Mouse (Mus musculus): Measurements from ENCODE around the gene Tdrkh. TPM values are rescaled to one million over a fixed set of nuclear protein-coding genes. Genes with fewer than 3 reads are reported as not detected.

Tdrkh gene
- polyA plus RNA-seq, 1 experiment from 2014 or later = 45.8 TPM

GRCm38 (mm10) chr3:94478591-94479169 is 65.6 kb downstream of the Tdrkh start:
- ATAC-seq (ENCODE audit: low FRiP score) (peak; percentile 12), DNase-seq (ENCODE audit: low spot score) (no peak)
- Histone ChIP-seq H3K36me3 (replicated peaks; ENCODE audit: control insufficient read depth, insufficient read depth) (peaks cover 24% of the 10 kb centered on the region), H3K27me3 (ENCODE audit: control insufficient read depth, insufficient read depth, low read length) (no peaks in the 10 kb centered on the region), H3K4me1 (replicated peaks; ENCODE audit: control insufficient read depth, insufficient read depth, low read length) (peaks cover 54% of the 10 kb centered on the region), H3K4me2 (replicated peaks) (peak overlapping the region; percentile 74), H3K4me3 (replicated peaks; ENCODE audit: low read length) (peak overlapping the region; percentile 77), H3K9me3 (ENCODE audit: control insufficient read depth, low read length) (no peaks in the 10 kb centered on the region), H3K9ac (peak overlapping the region; percentile 97), H3K27ac (peak overlapping the region; percentile 95)
- WGBS = 2% methylated on average over 9 of the region's 9 CpGs

GRCm38 (mm10) chr3:94479564-94479963 is 66.5 kb downstream of the Tdrkh start:
- 7% methylated on average over 11 of the region's 11 CpGs for WGBS
- H3K27ac ChIP-seq = peak overlapping the region; percentile 95

GRCm38 (mm10) chr3:94480291-94480884 is 67.3 kb downstream of the Tdrkh start, which contains the start of gene Riiad1:
Riiad1 (minus strand) TSS chr3:94480341.
- H3K9ac ChIP-seq = peak within 1 kb of the TSS; percentile 97
- peak within 1 kb of the TSS; percentile 74 for H3K4me2 ChIP-seq (replicated peaks)
- ATAC-seq (ENCODE audit: low FRiP score) (no peak), DNase-seq (ENCODE audit: low spot score) (no peak)
- H3K27ac ChIP-seq = peak within 1 kb of the TSS; percentile 95
- H3K27me3 ChIP-seq (ENCODE audit: control insufficient read depth, insufficient read depth, low read length) = no peaks in the 10 kb centered on the region
- peaks cover 35% of the 10 kb centered on the region for H3K36me3 ChIP-seq (replicated peaks; ENCODE audit: control insufficient read depth, insufficient read depth)
- peak within 1 kb of the TSS; percentile 77 for H3K4me3 ChIP-seq (replicated peaks; ENCODE audit: low read length)
- no peaks in the 10 kb centered on the region for H3K9me3 ChIP-seq (ENCODE audit: control insufficient read depth, low read length)
- peaks cover 71% of the 10 kb centered on the region for H3K4me1 ChIP-seq (replicated peaks; ENCODE audit: control insufficient read depth, insufficient read depth, low read length)
- 10% methylated on average over 16 of the region's 16 CpGs for WGBS

More at GRCm38 (mm10) chr3:94479564-94479963, 66.5 kb downstream of the Tdrkh start:
- ATAC-seq (ENCODE audit: low FRiP score) = no peak
- peak; percentile 37 for DNase-seq (ENCODE audit: low spot score)
- H3K4me3 ChIP-seq (replicated peaks; ENCODE audit: low read length) = peak overlapping the region; percentile 77
- peaks cover 27% of the 10 kb centered on the region for H3K36me3 ChIP-seq (replicated peaks; ENCODE audit: control insufficient read depth, insufficient read depth)
- no peaks in the 10 kb centered on the region for H3K27me3 ChIP-seq (ENCODE audit: control insufficient read depth, insufficient read depth, low read length)
- peak overlapping the region; percentile 97 for H3K9ac ChIP-seq
- no peaks in the 10 kb centered on the region for H3K9me3 ChIP-seq (ENCODE audit: control insufficient read depth, low read length)
- H3K4me2 ChIP-seq (replicated peaks) = peak overlapping the region; percentile 74
- H3K4me1 ChIP-seq (replicated peaks; ENCODE audit: control insufficient read depth, insufficient read depth, low read length) = peaks cover 62% of the 10 kb centered on the region

GRCm38 (mm10) chr3:94481429-94481828 is 68.4 kb downstream of the Tdrkh start:
- H3K4me3 ChIP-seq (replicated peaks; ENCODE audit: low read length) = no peak overlapping the region
- H3K9me3 ChIP-seq (ENCODE audit: control insufficient read depth, low read length) = no peaks in the 10 kb centered on the region
- peak overlapping the region; percentile 74; the same call in 1 of the 2 replicates for H3K4me2 ChIP-seq (replicated peaks)
- no peak for DNase-seq (ENCODE audit: low spot score)
- H3K27me3 ChIP-seq (ENCODE audit: control insufficient read depth, insufficient read depth, low read length) = no peaks in the 10 kb centered on the region
- peaks cover 46% of the 10 kb centered on the region for H3K36me3 ChIP-seq (replicated peaks; ENCODE audit: control insufficient read depth, insufficient read depth)
- H3K4me1 ChIP-seq (replicated peaks; ENCODE audit: control insufficient read depth, insufficient read depth, low read length) = peaks cover 80% of the 10 kb centered on the region
- 69% methylated on average over 4 of the region's 4 CpGs for WGBS
- H3K9ac ChIP-seq = no peak overlapping the region
- no peak overlapping the region for H3K27ac ChIP-seq
- no peak for ATAC-seq (ENCODE audit: low FRiP score)

- ATAC-seq (ENCODE audit: low FRiP score) (no peak), DNase-seq (ENCODE audit: low spot score) (no peak)
- Histone ChIP-seq H3K4me1 (replicated peaks; ENCODE audit: control insufficient read depth, insufficient read depth, low read length) (peaks cover 72% of the 10 kb centered on the region), H3K27ac (peak overlapping the region; percentile 90), H3K9me3 (ENCODE audit: control insufficient read depth, low read length) (no peaks in the 10 kb centered on the region), H3K27me3 (ENCODE audit: control insufficient read depth, insufficient read depth, low read length) (no peaks in the 10 kb centered on the region), H3K4me2 (replicated peaks) (peak overlapping the region; percentile 50), H3K9ac (peak overlapping the region; percentile 56; the same call in 1 of the 2 replicates), H3K36me3 (replicated peaks; ENCODE audit: control insufficient read depth, insufficient read depth) (peaks cover 60% of the 10 kb centered on the region), H3K4me3 (replicated peaks; ENCODE audit: low read length) (no peak overlapping the region)
- WGBS = 81% methylated on average over 17 of the region's 17 CpGs
Observed at GRCm38 (mm10) chr3:94482764-94483385, 69.8 kb downstream of the Tdrkh start.

- ATAC-seq (ENCODE audit: low FRiP score) = peak; percentile 89
- peak overlapping the region; percentile 50 for H3K4me2 ChIP-seq (replicated peaks)
- H3K27me3 ChIP-seq (ENCODE audit: control insufficient read depth, insufficient read depth, low read length) = no peaks in the 10 kb centered on the region
- peak overlapping the region; percentile 56 for H3K9ac ChIP-seq
- peak overlapping the region; percentile 17 for H3K4me3 ChIP-seq (replicated peaks; ENCODE audit: low read length)
- 6% methylated on average over 20 of the region's 20 CpGs for WGBS
- peaks cover 72% of the 10 kb centered on the region for H3K4me1 ChIP-seq (replicated peaks; ENCODE audit: control insufficient read depth, insufficient read depth, low read length)
- no peaks in the 10 kb centered on the region for H3K9me3 ChIP-seq (ENCODE audit: control insufficient read depth, low read length)
- peak overlapping the region; percentile 90 for H3K27ac ChIP-seq
- peaks cover 71% of the 10 kb centered on the region for H3K36me3 ChIP-seq (replicated peaks; ENCODE audit: control insufficient read depth, insufficient read depth)
- peak; percentile 91 for DNase-seq (ENCODE audit: low spot score)
Observed at GRCm38 (mm10) chr3:94483790-94484439, 70.8 kb downstream of the Tdrkh start.

Other genes with a start within 250 kb of the Tdrkh start
- not detected in 2 replicates for gene Gm10696, start 235.1 kb upstream of the Tdrkh start, polyA plus RNA-seq (2014; fragmentation: Nextera tagmentation; extraction: Ambion mirVana)
- gene Gm5286, start 216.6 kb upstream of the Tdrkh start, polyA plus RNA-seq (2014; fragmentation: Nextera tagmentation; extraction: Ambion mirVana) = not detected in 2 replicates
- not detected in 2 replicates for gene Gm4778, start 149.2 kb upstream of the Tdrkh start, polyA plus RNA-seq (2014; fragmentation: Nextera tagmentation; extraction: Ambion mirVana)
- gene Them4, start 103.2 kb upstream of the Tdrkh start, polyA plus RNA-seq (2014; fragmentation: Nextera tagmentation; extraction: Ambion mirVana) = 62.1 and 66.4 TPM in 2 replicates
- not detected in 2 replicates for gene Them5, start 71.2 kb upstream of the Tdrkh start, polyA plus RNA-seq (2014; fragmentation: Nextera tagmentation; extraction: Ambion mirVana)
- 2.6 and 4.1 TPM in 2 replicates for gene C2cd4d, start 50.8 kb upstream of the Tdrkh start, polyA plus RNA-seq (2014; fragmentation: Nextera tagmentation; extraction: Ambion mirVana)
- gene Rorc, start 40.5 kb upstream of the Tdrkh start, polyA plus RNA-seq (2014; fragmentation: Nextera tagmentation; extraction: Ambion mirVana) = 0.36 and 0.57 TPM in 2 replicates
- gene Lingo4, start 14.8 kb upstream of the Tdrkh start, polyA plus RNA-seq (2014; fragmentation: Nextera tagmentation; extraction: Ambion mirVana) = 0.94 and 1.1 TPM in 2 replicates
- 58.4 and 59.9 TPM in 2 replicates for gene Mrpl9, start 30.0 kb downstream of the Tdrkh start, polyA plus RNA-seq (2014; fragmentation: Nextera tagmentation; extraction: Ambion mirVana)
- 0.89 and 1.2 TPM in 2 replicates for gene Oaz3, start 30.6 kb downstream of the Tdrkh start, polyA plus RNA-seq (2014; fragmentation: Nextera tagmentation; extraction: Ambion mirVana)
- 182 and 237 TPM in 2 replicates for gene Celf3, start 65.0 kb downstream of the Tdrkh start, polyA plus RNA-seq (2014; fragmentation: Nextera tagmentation; extraction: Ambion mirVana)
- 15.8 and 24.9 TPM in 2 replicates for gene Riiad1, start 67.1 kb downstream of the Tdrkh start, polyA plus RNA-seq (2014; fragmentation: Nextera tagmentation; extraction: Ambion mirVana)
- 68.0 and 75.0 TPM in 2 replicates for gene Snx27, start 169.4 kb downstream of the Tdrkh start, polyA plus RNA-seq (2014; fragmentation: Nextera tagmentation; extraction: Ambion mirVana)
- gene Gm10972, start 229.8 kb downstream of the Tdrkh start, polyA plus RNA-seq (2014; fragmentation: Nextera tagmentation; extraction: Ambion mirVana) = not detected in 2 replicates
- 7.2 and 7.7 TPM in 2 replicates for gene Tuft1, start 245.6 kb downstream of the Tdrkh start, polyA plus RNA-seq (2014; fragmentation: Nextera tagmentation; extraction: Ambion mirVana)

Data from hindbrain, embryonic 14.5 days (tissue).